Mouse (Mus musculus) intestine, embryonic 15.5 days (tissue): Measurements from ENCODE around the gene Stk39. TPM values are rescaled to one million over a fixed set of nuclear protein-coding genes. Genes with fewer than 3 reads are reported as not detected.
"Not testable (repeated sequence)": the region's sequence is repeated elsewhere in the genome, so short reads cannot be mapped to it uniquely, and the experiment has no call there.

ENCODE experiments used
- ATAC-seq: fragments of 200-750 bp; cut with Nextera tagmentation; 2 replicates; pipeline ENCODE4 v1.8.0; 2017; ENCODE audit warnings: moderate TSS enrichment, moderate library complexity
- H3K27ac ChIP-seq: fragments of 300-500 bp; sonication (generic); 2 replicates; pipeline ENCODE4 v1.5.1; 2015; ENCODE audit warnings: mild to moderate bottlenecking, inconsistent platforms
- H3K27me3 ChIP-seq: fragments of 300-500 bp; sonication (generic); replicated peaks from 2 replicates; pipeline ENCODE4 v1.6.1; 2015; ENCODE audit warnings: inconsistent platforms
- H3K36me3 ChIP-seq: fragments of 300-500 bp; sonication (generic); 2 replicates; pipeline ENCODE4 v1.6.1; 2015; ENCODE audit warnings: inconsistent platforms
- H3K4me1 ChIP-seq: fragments of 300-500 bp; sonication (generic); replicated peaks from 2 replicates; pipeline ENCODE4 v1.6.1; 2015; ENCODE audit warnings: inconsistent platforms
- H3K4me2 ChIP-seq: fragments of 300-500 bp; sonication (generic); replicated peaks from 2 replicates; pipeline ENCODE4 v1.6.1; 2015; ENCODE audit warnings: mild to moderate bottlenecking, inconsistent platforms
- H3K4me3 ChIP-seq: fragments of 300-500 bp; sonication (generic); replicated peaks from 2 replicates; pipeline ENCODE4 v1.5.1; 2015; ENCODE audit warnings: inconsistent platforms
- H3K9ac ChIP-seq: fragments of 300-500 bp; sonication (generic); 2 replicates; pipeline ENCODE4 v1.6.1; 2015; ENCODE audit warnings: inconsistent platforms
- H3K9me3 ChIP-seq: fragments of 300-500 bp; sonication (generic); 2 replicates; pipeline ENCODE4 v1.6.1; 2016; ENCODE audit warnings: inconsistent platforms
- whole genome bisulfite sequencing: fragments of 180-500 bp; shearing (Covaris S2); methylation state at CpG from one replicate; pipeline ENCODE4 v1.1.7; 2015; 5-methylcytosine and 5-hydroxymethylcytosine counted together
- polyA plus RNA-seq: library from polyadenylated mRNA; unstranded; fragments of >200 nt; fragmentation: Nextera tagmentation; extraction: Ambion mirVana; gene quantifications from 2 replicates; pipeline ENCODE4 v1.2.1, GENCODE M21; 2015

Stk39 gene
- polyA plus RNA-seq, 1 experiment from 2014 or later, result 14.5 TPM

GRCm38 (mm10) chr2:68250897-68251296 is 221.2 kb downstream of the Stk39 start:
- whole genome bisulfite sequencing, result 91% methylated on average over 10 of the region's 10 CpGs
- Histone ChIP-seq H3K27me3 (no peaks in the 10 kb centered on the region), H3K4me3 (no peak overlapping the region), H3K27ac (no peak overlapping the region), H3K9me3 (no peaks in the 10 kb centered on the region), H3K9ac (no peak overlapping the region), H3K4me2 (no peak overlapping the region), H3K36me3 (no peaks in the 10 kb centered on the region), H3K4me1 (no peaks in the 10 kb centered on the region)
- ATAC-seq, result no peak

GRCm38 (mm10) chr2:68249855-68250424 is 222.1 kb downstream of the Stk39 start:
- Histone ChIP-seq H3K27me3 (no peaks in the 10 kb centered on the region), H3K4me1 (no peaks in the 10 kb centered on the region), H3K9me3 (no peaks in the 10 kb centered on the region), H3K4me3 (no peak overlapping the region), H3K9ac (no peak overlapping the region), H3K4me2 (no peak overlapping the region), H3K27ac (no peak overlapping the region), H3K36me3 (no peaks in the 10 kb centered on the region)
- WGBS, result 83% methylated on average over 4 of the region's 4 CpGs
- no peak for ATAC-seq

GRCm38 (mm10) chr2:68246284-68246683 is 225.8 kb downstream of the Stk39 start:
- Histone ChIP-seq H3K4me3 (no peak overlapping the region), H3K9ac (no peak overlapping the region), H3K4me1 (no peaks in the 10 kb centered on the region), H3K36me3 (no peaks in the 10 kb centered on the region), H3K27me3 (no peaks in the 10 kb centered on the region), H3K4me2 (no peak overlapping the region), H3K9me3 (no peaks in the 10 kb centered on the region), H3K27ac (no peak overlapping the region)
- ATAC-seq, result no peak
- 36% methylated on average over 3 of the region's 3 CpGs for WGBS

GRCm38 (mm10) chr2:68244556-68244955 is 227.5 kb downstream of the Stk39 start:
- Histone ChIP-seq H3K9me3 (no peaks in the 10 kb centered on the region), H3K27ac (no peak overlapping the region), H3K4me2 (no peak overlapping the region), H3K36me3 (no peaks in the 10 kb centered on the region), H3K27me3 (no peaks in the 10 kb centered on the region), H3K4me3 (no peak overlapping the region), H3K9ac (no peak overlapping the region), H3K4me1 (no peaks in the 10 kb centered on the region)
- WGBS, result 69% methylated on average over 1 of the region's 1 CpGs
- no peak for ATAC-seq

GRCm38 (mm10) chr2:68243879-68244553 is 228.1 kb downstream of the Stk39 start:
- Histone ChIP-seq H3K36me3 (no peaks in the 10 kb centered on the region), H3K4me3 (no peak overlapping the region), H3K27me3 (no peaks in the 10 kb centered on the region), H3K4me2 (no peak overlapping the region), H3K9me3 (no peaks in the 10 kb centered on the region), H3K27ac (no peak overlapping the region), H3K4me1 (no peaks in the 10 kb centered on the region), H3K9ac (no peak overlapping the region)
- 74% methylated on average over 12 of the region's 12 CpGs for WGBS
- no peak for ATAC-seq

- Histone ChIP-seq H3K27ac (no peak overlapping the region), H3K9ac (no peak overlapping the region), H3K36me3 (no peaks in the 10 kb centered on the region), H3K4me1 (no peaks in the 10 kb centered on the region), H3K4me2 (no peak overlapping the region), H3K27me3 (no peaks in the 10 kb centered on the region), H3K4me3 (no peak overlapping the region), H3K9me3 (no peaks in the 10 kb centered on the region)
- 82% methylated on average over 3 of the region's 3 CpGs for WGBS
- ATAC-seq, result no peak
Observed at GRCm38 (mm10) chr2:68243273-68243672, 228.8 kb downstream of the Stk39 start.

- 88% methylated on average over 3 of the region's 3 CpGs for WGBS
- Histone ChIP-seq H3K27ac (no peak overlapping the region), H3K27me3 (no peaks in the 10 kb centered on the region), H3K9ac (no peak overlapping the region), H3K4me3 (no peak overlapping the region), H3K4me2 (no peak overlapping the region), H3K36me3 (no peaks in the 10 kb centered on the region), H3K4me1 (no peaks in the 10 kb centered on the region), H3K9me3 (no peaks in the 10 kb centered on the region)
- no peak for ATAC-seq
Observed at GRCm38 (mm10) chr2:68242069-68242468, 230.0 kb downstream of the Stk39 start.

GRCm38 (mm10) chr2:68241640-68242039 is 230.4 kb downstream of the Stk39 start:
- no peaks in the 10 kb centered on the region for H3K36me3 ChIP-seq
- ATAC-seq, result no peak
- no peaks in the 10 kb centered on the region for H3K4me1 ChIP-seq
- no peak overlapping the region for H3K4me2 ChIP-seq
- WGBS, result 94% methylated on average over 1 of the region's 1 CpGs
- H3K9me3 ChIP-seq, result no peaks in the 10 kb centered on the region
- no peak overlapping the region for H3K27ac ChIP-seq
- no peak overlapping the region for H3K4me3 ChIP-seq
- H3K9ac ChIP-seq, result no peak overlapping the region
- H3K27me3 ChIP-seq, result no peaks in the 10 kb centered on the region

- H3K9ac ChIP-seq, H3K27ac ChIP-seq, H3K4me1 ChIP-seq, H3K36me3 ChIP-seq, H3K9me3 ChIP-seq, H3K27me3 ChIP-seq, H3K4me3 ChIP-seq, ATAC-seq, H3K4me2 ChIP-seq: not testable (repeated sequence)
- WGBS, result 19% methylated on average over 4 of the region's 4 CpGs
Observed at GRCm38 (mm10) chr2:68239415-68239814, 232.7 kb downstream of the Stk39 start.

GRCm38 (mm10) chr2:68232929-68233328 is 239.1 kb downstream of the Stk39 start:
- Histone ChIP-seq H3K4me1 (no peaks in the 10 kb centered on the region), H3K9ac (no peak overlapping the region), H3K27ac (no peak overlapping the region), H3K36me3 (no peaks in the 10 kb centered on the region), H3K9me3 (no peaks in the 10 kb centered on the region), H3K4me2 (no peak overlapping the region), H3K4me3 (no peak overlapping the region), H3K27me3 (no peaks in the 10 kb centered on the region)
- WGBS, result 84% methylated on average over 5 of the region's 5 CpGs
- ATAC-seq, result no peak

GRCm38 (mm10) chr2:68229872-68230271 is 242.2 kb downstream of the Stk39 start:
- no peaks in the 10 kb centered on the region for H3K9me3 ChIP-seq
- no peaks in the 10 kb centered on the region for H3K4me1 ChIP-seq
- H3K36me3 ChIP-seq, result no peaks in the 10 kb centered on the region
- no peak overlapping the region for H3K4me2 ChIP-seq
- no peaks in the 10 kb centered on the region for H3K27me3 ChIP-seq
- H3K4me3 ChIP-seq, result no peak overlapping the region
- H3K27ac ChIP-seq, result no peak overlapping the region
- peak; percentile 58 for ATAC-seq
- 55% methylated on average over 2 of the region's 2 CpGs for WGBS
- H3K9ac ChIP-seq, result no peak overlapping the region

GRCm38 (mm10) chr2:68229081-68229480 is 243.0 kb downstream of the Stk39 start:
- no peak for ATAC-seq
- Histone ChIP-seq H3K4me3 (no peak overlapping the region), H3K4me1 (no peaks in the 10 kb centered on the region)

GRCm38 (mm10) chr2:68222227-68222873 is 249.7 kb downstream of the Stk39 start:
- 45% methylated on average over 5 of the region's 5 CpGs for WGBS
- H3K4me1 ChIP-seq, result 0 out of 2 replicates have a peak, but pooled peaks cover 4% of the 10 kb centered on the region
- no peaks in the 10 kb centered on the region for H3K9me3 ChIP-seq
- H3K4me2 ChIP-seq, result no peak overlapping the region
- H3K9ac ChIP-seq, result no peak overlapping the region
- no peaks in the 10 kb centered on the region for H3K36me3 ChIP-seq
- ATAC-seq, result no peak
- H3K27ac ChIP-seq, result no peak overlapping the region
- H3K4me3 ChIP-seq, result no peak overlapping the region
- no peaks in the 10 kb centered on the region for H3K27me3 ChIP-seq

More at GRCm38 (mm10) chr2:68229081-68229480, 243.0 kb downstream of the Stk39 start:
- no peak overlapping the region for H3K9ac ChIP-seq
- no peaks in the 10 kb centered on the region for H3K9me3 ChIP-seq
- no peaks in the 10 kb centered on the region for H3K27me3 ChIP-seq
- no peak overlapping the region for H3K4me2 ChIP-seq
- H3K36me3 ChIP-seq, result no peaks in the 10 kb centered on the region
- WGBS, result 52% methylated on average over 2 of the region's 2 CpGs
- no peak overlapping the region for H3K27ac ChIP-seq
